Mouse (Mus musculus): ENCODE results near the gene Slc17a9. TPM values are rescaled to one million over a fixed set of nuclear protein-coding genes. Genes with fewer than 3 reads are reported as not detected.

Slc17a9 gene
- total RNA-seq, 2 experiments from 2014 or later: 0.12 to 0.52 TPM

Other genes starting within 250 kb of the Slc17a9 start
- 1 to 10 TPM; 4.4 TPM for gene Ntsr1, start 225.3 kb upstream of the Slc17a9 start, total RNA-seq (2021)
- 10 to 100 TPM; 17.8 to 21.2 TPM for gene Mrgbp, start 144.0 kb upstream of the Slc17a9 start, total RNA-seq (2021)
- 10 to 100 TPM; 43.2 to 45.6 TPM for gene Ogfr, start 136.0 kb upstream of the Slc17a9 start, total RNA-seq (2021)
- 10 to 100 TPM; 15.5 to 16.0 TPM for gene Col9a3, start 127.5 kb upstream of the Slc17a9 start, total RNA-seq (2021)
- gene Tcfl5, start 82.6 kb upstream of the Slc17a9 start, total RNA-seq (2021): under 1 TPM; 0.42 to 0.49 TPM
- 10 to 100 TPM; 51.1 to 59.6 TPM for gene Dido1, start 15.3 kb upstream of the Slc17a9 start, total RNA-seq (2021)
- gene Gid8, start 15.1 kb upstream of the Slc17a9 start, total RNA-seq (2021): 10 to 100 TPM; 60.5 to 62.2 TPM
- not detected for gene Bhlhe23, start 51.6 kb downstream of the Slc17a9 start, total RNA-seq (2021)
- 10 to 100 TPM; 58.7 to 62.5 TPM for gene Ythdf1, start 195.7 kb downstream of the Slc17a9 start, total RNA-seq (2021)
- gene Birc7, start 203.8 kb downstream of the Slc17a9 start, total RNA-seq (2021): under 1 TPM in 1 of 2 experiments, not detected in 1; 0.22 TPM
- 10 to 100 TPM; 62.0 to 63.2 TPM for gene Nkain4, start 229.4 kb downstream of the Slc17a9 start, total RNA-seq (2021)
- 100 to 1,000 TPM; 132 to 136 TPM for gene Arfgap1, start 242.0 kb downstream of the Slc17a9 start, total RNA-seq (2021)

All from layer of hippocampus, postnatal 25 days (tissue).